Mouse (Mus musculus): Measurements from ENCODE around the gene Senp6. TPM values are rescaled to one million over a fixed set of nuclear protein-coding genes. Genes with fewer than 3 reads are reported as not detected.
"Not testable (repeated sequence)": the region's sequence is repeated elsewhere in the genome, so short reads cannot be mapped to it uniquely, and the experiment has no call there.

The Senp6 gene
- polyA plus RNA-seq, 1 experiment, result 15.5 TPM

GRCm38 (mm10) chr9:80052951-80053350 is 13.8 kb upstream of the Senp6 start:
- Histone ChIP-seq H3K27me3 (ENCODE audit: control insufficient read depth, insufficient read depth, insufficient read length) (no peaks in the 10 kb centered on the region), H3K79me2 (ENCODE audit: control insufficient read depth, insufficient read depth) (no peaks in the 10 kb centered on the region), H3K79me3 (ENCODE audit: low read depth) (no peaks in the 10 kb centered on the region), H3ac (ENCODE audit: control insufficient read depth, insufficient read length, low read depth) (no peak overlapping the region), H3K4me3 (ENCODE audit: insufficient read depth, poor library complexity, severe bottlenecking) (no peak overlapping the region), H3K36me3 (ENCODE audit: control insufficient read depth, insufficient read depth) (no peaks in the 10 kb centered on the region)
- TF ChIP-seq MYOD1 (IDR thresholded peaks at IDR 0.05; ENCODE audit: control insufficient read depth, insufficient read length, low read depth) (no peak), CEBPB (IDR thresholded peaks at IDR 0.05; ENCODE audit: low read depth) (no peak), MAX (IDR thresholded peaks at IDR 0.05) (no peak), MYOG (IDR thresholded peaks at IDR 0.05; ENCODE audit: control insufficient read depth, extremely low read depth, insufficient read length) (no peak), CTCF (IDR thresholded peaks at IDR 0.05; ENCODE audit: control insufficient read depth, insufficient read depth, insufficient read length) (no peak), FOSL1 (IDR thresholded peaks at IDR 0.05; ENCODE audit: insufficient read depth, low read length, poor library complexity, severe bottlenecking) (no peak), USF1 (IDR thresholded peaks at IDR 0.05; ENCODE audit: low read depth) (no peak)

GRCm38 (mm10) chr9:80057690-80058089 is 9.0 kb upstream of the Senp6 start:
- H3ac ChIP-seq (ENCODE audit: control insufficient read depth, insufficient read length, low read depth), result no peak overlapping the region

GRCm38 (mm10) chr9:80065495-80065894 is 1.2 kb upstream of the Senp6 start:
- H3K27me3 ChIP-seq (ENCODE audit: control insufficient read depth, insufficient read depth, insufficient read length); H3K36me3 ChIP-seq (ENCODE audit: control insufficient read depth, insufficient read depth); H3K4me3 ChIP-seq (ENCODE audit: insufficient read depth, poor library complexity, severe bottlenecking); H3ac ChIP-seq (ENCODE audit: control insufficient read depth, insufficient read length, low read depth): not testable (repeated sequence)
- Histone ChIP-seq H3K79me2 (ENCODE audit: control insufficient read depth, insufficient read depth) (peaks cover 34% of the 10 kb centered on the region), H3K79me3 (ENCODE audit: low read depth) (peaks cover 27% of the 10 kb centered on the region)

More at GRCm38 (mm10) chr9:80057690-80058089, 9.0 kb upstream of the Senp6 start:
- peak; percentile 68 for TF ChIP-seq FOSL1 (IDR thresholded peaks at IDR 0.05; ENCODE audit: insufficient read depth, low read length, poor library complexity, severe bottlenecking)
- no peak for TF ChIP-seq MAX (IDR thresholded peaks at IDR 0.05)
- Histone ChIP-seq H3K4me3 (ENCODE audit: insufficient read depth, poor library complexity, severe bottlenecking) (no peak overlapping the region), H3K79me3 (ENCODE audit: low read depth) (no peaks in the 10 kb centered on the region), H3K36me3 (ENCODE audit: control insufficient read depth, insufficient read depth) (no peaks in the 10 kb centered on the region), H3K79me2 (ENCODE audit: control insufficient read depth, insufficient read depth) (no peaks in the 10 kb centered on the region), H3K27me3 (ENCODE audit: control insufficient read depth, insufficient read depth, insufficient read length) (no peaks in the 10 kb centered on the region)

- Histone ChIP-seq H3K36me3 (ENCODE audit: control insufficient read depth, insufficient read depth) (no peaks in the 10 kb centered on the region), H3K79me3 (ENCODE audit: low read depth) (peaks cover 46% of the 10 kb centered on the region), H3ac (ENCODE audit: control insufficient read depth, insufficient read length, low read depth) (peak overlapping the region; percentile 84), H3K27me3 (ENCODE audit: control insufficient read depth, insufficient read depth, insufficient read length) (no peaks in the 10 kb centered on the region), H3K79me2 (ENCODE audit: control insufficient read depth, insufficient read depth) (peaks cover 53% of the 10 kb centered on the region), H3K4me3 (ENCODE audit: insufficient read depth, poor library complexity, severe bottlenecking) (peak overlapping the region; percentile 42)
- TF ChIP-seq CEBPB (IDR thresholded peaks at IDR 0.05; ENCODE audit: low read depth) (no peak), MAX (IDR thresholded peaks at IDR 0.05) (no peak), CTCF (IDR thresholded peaks at IDR 0.05; ENCODE audit: control insufficient read depth, insufficient read depth, insufficient read length) (peak; percentile 11)
Measured at GRCm38 (mm10) chr9:80067221-80068027, 721 bp downstream of the Senp6 start.

GRCm38 (mm10) chr9:80068028-80068515 is 1.4 kb downstream of the Senp6 start:
- Histone ChIP-seq H3K79me2 (ENCODE audit: control insufficient read depth, insufficient read depth) (peaks cover 60% of the 10 kb centered on the region), H3K79me3 (ENCODE audit: low read depth) (peaks cover 53% of the 10 kb centered on the region), H3K4me3 (ENCODE audit: insufficient read depth, poor library complexity, severe bottlenecking) (peak overlapping the region; percentile 42), H3ac (ENCODE audit: control insufficient read depth, insufficient read length, low read depth) (peak overlapping the region; percentile 84), H3K27me3 (ENCODE audit: control insufficient read depth, insufficient read depth, insufficient read length) (no peaks in the 10 kb centered on the region), H3K36me3 (ENCODE audit: control insufficient read depth, insufficient read depth) (no peaks in the 10 kb centered on the region)
- TF ChIP-seq CTCF (IDR thresholded peaks at IDR 0.05; ENCODE audit: control insufficient read depth, insufficient read depth, insufficient read length) (no peak), FOSL1 (IDR thresholded peaks at IDR 0.05; ENCODE audit: insufficient read depth, low read length, poor library complexity, severe bottlenecking) (no peak), CEBPB (IDR thresholded peaks at IDR 0.05; ENCODE audit: low read depth) (no peak), MYOG (IDR thresholded peaks at IDR 0.05; ENCODE audit: control insufficient read depth, extremely low read depth, insufficient read length) (no peak), USF1 (IDR thresholded peaks at IDR 0.05; ENCODE audit: low read depth) (no peak), MYOD1 (IDR thresholded peaks at IDR 0.05; ENCODE audit: control insufficient read depth, insufficient read length, low read depth) (no peak), MAX (IDR thresholded peaks at IDR 0.05) (no peak)

GRCm38 (mm10) chr9:80068735-80069315 is 2.1 kb downstream of the Senp6 start:
- Histone ChIP-seq H3K4me3 (ENCODE audit: insufficient read depth, poor library complexity, severe bottlenecking) (peak overlapping the region; percentile 42), H3K27me3 (ENCODE audit: control insufficient read depth, insufficient read depth, insufficient read length) (no peaks in the 10 kb centered on the region), H3K36me3 (ENCODE audit: control insufficient read depth, insufficient read depth) (no peaks in the 10 kb centered on the region), H3ac (ENCODE audit: control insufficient read depth, insufficient read length, low read depth) (no peak overlapping the region), H3K79me3 (ENCODE audit: low read depth) (peaks cover 60% of the 10 kb centered on the region), H3K79me2 (ENCODE audit: control insufficient read depth, insufficient read depth) (peaks cover 67% of the 10 kb centered on the region)
- no peak for TF ChIP-seq MAX (IDR thresholded peaks at IDR 0.05)
- TF ChIP-seq USF1 (IDR thresholded peaks at IDR 0.05; ENCODE audit: low read depth), result no peak
- no peak for TF ChIP-seq MYOG (IDR thresholded peaks at IDR 0.05; ENCODE audit: control insufficient read depth, extremely low read depth, insufficient read length)
- TF ChIP-seq CTCF (IDR thresholded peaks at IDR 0.05; ENCODE audit: control insufficient read depth, insufficient read depth, insufficient read length), result no peak
- no peak for TF ChIP-seq FOSL1 (IDR thresholded peaks at IDR 0.05; ENCODE audit: insufficient read depth, low read length, poor library complexity, severe bottlenecking)
- TF ChIP-seq CEBPB (IDR thresholded peaks at IDR 0.05; ENCODE audit: low read depth), result no peak
- no peak for TF ChIP-seq MYOD1 (IDR thresholded peaks at IDR 0.05; ENCODE audit: control insufficient read depth, insufficient read length, low read depth)
